Mouse (Mus musculus) retina, adult 2 months (tissue): Measurements from ENCODE around the gene Ercc5.

Source experiments
- DNase-seq: peaks from one replicate; pipeline ENCODE4 v3.0.0-alpha.2; 2012; ENCODE audit warnings: low read depth, low spot score

The Ercc5 gene

DNA sequence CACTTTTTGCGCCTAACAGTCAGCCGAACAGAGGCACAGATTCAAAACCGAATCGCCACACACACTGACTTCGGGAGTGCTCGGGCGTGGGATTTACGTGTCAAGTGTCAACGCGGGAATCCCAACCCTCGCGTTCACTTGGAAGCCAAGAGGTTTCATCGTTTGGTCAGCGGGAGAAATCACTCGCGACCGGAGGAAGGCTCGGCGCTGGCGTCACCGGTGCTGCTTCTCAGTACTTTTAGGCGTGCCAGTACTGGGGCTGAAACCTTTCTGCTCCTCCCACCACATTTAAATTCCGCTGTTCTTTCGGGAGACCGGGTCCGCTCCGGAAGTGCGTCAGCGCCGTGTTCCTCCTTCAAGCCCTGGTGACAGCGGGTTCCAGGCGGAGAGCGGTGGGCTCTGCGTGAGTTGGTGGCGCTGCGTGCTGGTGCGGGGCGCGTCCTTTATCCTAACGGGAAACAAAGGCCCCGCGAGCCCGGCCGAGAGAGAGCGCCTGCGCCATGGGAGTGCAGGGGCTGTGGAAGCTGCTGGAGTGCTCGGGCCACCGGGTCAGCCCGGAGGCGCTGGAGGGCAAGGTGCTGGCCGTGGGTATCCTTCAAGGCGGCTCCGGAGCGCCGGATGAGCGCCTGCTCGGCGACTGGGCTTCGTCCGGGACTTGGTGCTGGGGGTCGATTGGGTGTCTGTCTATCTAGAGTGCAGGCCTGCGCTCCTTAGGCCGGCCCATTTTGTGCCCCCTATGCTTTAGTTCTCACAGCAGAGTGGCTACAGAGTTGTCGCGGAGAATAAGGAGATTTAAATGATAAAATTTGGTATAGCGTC, at the start of gene Ercc5:
Gene Ercc5 (plus strand): TSS at position 182 of the 819 bp plus-strand sequence.
- DNase-seq: peak; percentile 68

DNA sequence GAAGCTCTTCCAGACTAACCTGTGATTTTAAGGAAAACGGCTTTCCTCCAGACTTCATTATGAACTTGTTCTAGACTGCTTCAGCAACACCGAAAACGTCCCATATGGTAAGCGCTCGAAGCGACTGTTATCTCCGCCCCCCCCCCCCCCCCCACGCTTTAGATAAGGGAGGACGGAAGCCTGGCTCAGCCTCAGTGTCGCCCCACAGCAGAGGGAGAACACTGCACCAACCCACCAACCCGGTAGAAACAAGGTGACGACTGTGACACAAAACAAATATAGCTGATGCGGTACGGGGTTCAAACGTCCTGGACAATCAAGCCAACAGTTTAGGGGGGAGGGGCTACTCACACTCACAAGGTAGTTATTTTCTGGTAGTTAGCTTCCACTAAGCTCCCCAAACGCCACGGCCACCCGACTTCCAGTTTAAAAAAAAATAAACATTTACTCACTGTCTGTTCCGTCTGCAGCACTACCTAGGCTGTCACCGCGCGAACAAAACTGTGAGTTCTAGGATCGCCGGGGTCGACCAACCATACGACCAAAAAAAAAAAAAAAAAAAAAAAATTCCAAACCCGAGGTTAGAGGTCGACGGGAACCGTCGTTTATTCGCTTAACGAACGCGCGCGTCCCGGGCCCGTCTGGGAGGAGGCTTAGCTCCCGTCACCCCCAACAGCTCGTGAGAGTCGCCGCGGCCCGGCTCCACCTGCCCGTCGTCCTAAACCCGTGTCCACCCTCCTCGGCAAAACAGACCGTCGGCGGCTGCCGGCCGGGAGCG, 45.9 kb upstream of the Ercc5 start:
- DNase-seq: no peak

DNA sequence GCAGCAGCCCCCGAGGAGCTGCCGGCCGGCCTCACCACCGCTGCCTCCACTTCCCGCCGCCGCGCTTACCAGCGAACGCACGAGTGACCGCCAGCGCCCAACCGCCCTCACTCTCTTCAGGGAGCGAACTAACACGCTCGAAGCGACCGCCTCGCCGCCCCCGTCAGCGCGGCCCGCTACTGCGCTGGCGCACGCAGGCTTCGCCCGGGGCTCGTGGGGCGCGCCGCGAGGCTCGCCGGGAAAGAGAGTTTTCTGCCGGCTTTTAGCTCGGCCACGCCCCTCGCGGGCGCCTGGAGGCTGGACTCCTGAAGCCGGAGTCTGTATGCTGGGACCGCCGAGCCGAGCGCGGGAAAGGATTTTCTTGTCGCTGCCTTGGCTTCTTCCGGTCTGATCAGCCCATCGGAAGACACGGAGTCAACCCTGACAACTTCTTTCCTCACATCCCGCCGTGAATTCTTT, 45.3 kb upstream of the Ercc5 start, which contains the start of gene Tex30:
Gene Tex30 (minus strand): TSS at position 183 of the 459 bp plus-strand sequence.
- peak; percentile 85 for DNase-seq

DNA sequence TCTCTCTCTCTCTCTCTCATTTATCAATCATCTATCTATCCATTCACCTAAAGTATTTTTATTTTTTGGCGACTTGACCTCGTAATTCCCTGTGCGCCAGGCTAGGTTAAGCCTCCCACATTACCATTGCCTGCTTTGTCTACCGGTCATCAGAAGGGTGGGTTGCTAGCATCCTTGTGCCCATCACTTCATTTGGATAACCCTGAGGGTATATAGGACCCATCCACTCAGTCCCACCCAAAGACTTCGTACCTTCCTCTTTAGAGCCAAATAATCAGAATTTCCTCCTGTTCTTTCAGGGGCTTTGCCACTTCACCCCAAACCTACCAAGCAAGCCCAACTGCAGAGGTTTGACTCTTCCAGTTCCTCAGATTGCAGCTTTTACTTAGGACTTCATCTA, 44.6 kb upstream of the Ercc5 start:
- DNase-seq: no peak

DNA sequence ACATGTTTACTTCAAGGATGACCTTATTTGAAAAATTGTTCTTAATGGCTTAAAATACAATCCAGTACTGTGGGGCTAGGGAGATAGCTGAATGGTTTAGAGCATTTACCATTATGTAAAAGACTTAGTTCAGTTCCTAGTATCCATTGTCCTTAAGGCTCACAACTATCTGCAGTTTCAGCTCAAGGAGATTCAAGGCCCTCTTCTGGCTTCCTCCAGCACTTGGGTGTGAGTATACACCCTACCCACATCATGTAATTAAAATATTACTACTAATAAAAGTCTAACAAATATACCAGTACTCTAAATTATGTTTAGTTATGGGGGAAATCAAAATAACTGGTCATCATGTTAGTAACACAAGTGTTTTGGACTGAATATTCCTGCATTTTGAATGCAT, 30.0 kb upstream of the Ercc5 start:
- DNase-seq: no peak

DNA sequence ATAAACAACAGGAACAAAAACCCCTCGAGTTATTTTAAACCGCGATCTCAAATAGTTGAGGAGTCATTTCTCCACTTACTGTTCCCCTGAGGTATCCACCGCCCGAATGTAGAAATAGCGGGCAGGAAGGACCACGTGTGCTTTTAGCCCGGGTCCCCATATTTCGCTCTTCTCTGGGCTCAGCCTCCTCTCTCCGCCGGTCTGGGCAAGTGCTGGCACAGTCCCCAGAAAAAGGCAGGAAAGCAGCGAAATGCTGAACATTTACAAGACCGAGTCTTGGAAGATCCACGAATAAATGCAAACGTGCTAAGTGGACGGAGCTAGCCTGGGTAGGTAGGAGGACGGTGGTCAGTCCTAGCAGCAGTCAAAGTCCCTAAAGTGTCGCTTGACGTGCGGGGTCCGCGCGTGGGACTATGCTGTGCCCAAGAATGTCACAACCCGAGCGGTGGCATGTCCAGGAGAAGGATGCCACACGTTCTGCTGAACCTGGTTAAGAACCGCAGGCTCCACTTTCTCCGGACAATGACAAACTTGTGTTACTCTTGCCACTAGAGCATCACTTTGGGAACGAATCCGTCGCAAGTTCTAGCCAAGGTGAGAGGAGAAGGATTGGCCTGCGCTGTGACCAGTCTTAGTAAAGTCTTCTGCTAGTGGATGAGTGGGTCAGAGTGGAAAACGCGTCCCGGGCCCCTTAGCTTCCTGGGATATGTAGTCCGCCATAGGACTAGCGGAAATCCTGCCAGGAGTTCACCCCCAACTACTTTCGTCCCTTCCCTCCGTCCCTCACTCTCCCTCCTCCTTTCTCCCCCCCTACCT, 29.1 kb upstream of the Ercc5 start, which contains the start of the genes Kdelc1 and Bivm:
Gene Kdelc1 (minus strand): TSS at position 570 of the 816 bp plus-strand sequence.
Gene Bivm (plus strand): TSS at position 719 of the 816 bp plus-strand sequence.
- DNase-seq: peak; percentile 81

DNA sequence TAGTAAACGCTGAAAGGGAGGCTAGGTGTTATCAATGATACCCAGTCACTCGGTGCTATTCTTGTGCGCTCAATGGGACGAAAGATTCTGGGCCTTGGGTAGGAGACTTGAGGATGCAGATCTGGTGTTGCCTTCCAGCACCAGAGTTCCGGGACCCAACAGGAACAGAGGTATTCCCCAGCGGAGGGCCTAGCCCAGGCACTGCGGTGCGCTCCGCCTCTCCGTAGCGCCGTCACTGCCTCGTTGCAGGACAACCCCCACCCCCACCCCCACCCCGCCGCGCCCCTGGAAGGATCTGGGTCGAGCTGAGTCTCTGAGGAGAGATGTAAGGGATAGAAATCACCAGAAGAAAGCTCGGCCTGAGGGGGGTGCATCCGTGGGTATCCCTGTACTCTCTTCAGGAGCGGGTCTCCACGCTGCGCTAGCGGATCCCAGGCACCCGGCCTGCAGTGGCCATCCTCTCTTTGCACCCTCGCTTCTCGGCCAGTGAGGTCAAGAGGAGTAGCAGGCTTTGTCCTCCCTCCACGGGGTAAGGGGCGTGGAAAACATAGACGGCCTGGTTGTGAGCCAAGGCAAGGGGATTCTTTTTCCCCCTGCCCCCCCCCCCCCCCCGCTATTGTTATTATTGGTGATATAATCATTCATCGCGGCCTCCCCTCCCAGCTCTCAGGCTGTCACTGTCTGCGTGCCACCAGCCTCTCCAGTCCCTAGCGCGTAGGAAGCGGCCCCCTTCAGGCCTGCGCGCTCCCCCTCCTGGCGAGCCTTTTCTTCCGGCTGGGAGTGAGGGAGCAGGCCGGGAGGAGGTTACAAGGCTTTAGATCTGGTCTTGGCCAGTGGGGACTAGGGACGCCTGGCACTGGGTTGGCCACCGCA, 28.1 kb upstream of the Ercc5 start:
- DNase-seq: peak; percentile 63

DNA sequence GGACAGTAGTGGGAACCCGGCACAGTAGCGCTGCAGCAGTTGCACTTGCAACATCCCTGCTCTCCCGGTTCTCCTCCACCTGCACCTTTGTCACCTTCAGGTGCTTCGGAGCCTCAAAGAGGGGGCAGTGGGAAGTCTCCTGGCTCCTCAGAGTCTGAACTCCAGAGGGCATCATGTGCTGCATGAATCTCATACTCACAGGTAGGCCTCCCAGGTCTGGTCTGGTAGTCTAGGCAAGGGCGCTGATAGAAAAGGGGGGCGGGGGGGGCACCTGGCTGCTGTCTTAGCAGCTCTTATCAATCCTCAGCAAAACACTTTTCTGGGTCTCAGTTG, 27.5 kb upstream of the Ercc5 start:
- no peak for DNase-seq

DNA sequence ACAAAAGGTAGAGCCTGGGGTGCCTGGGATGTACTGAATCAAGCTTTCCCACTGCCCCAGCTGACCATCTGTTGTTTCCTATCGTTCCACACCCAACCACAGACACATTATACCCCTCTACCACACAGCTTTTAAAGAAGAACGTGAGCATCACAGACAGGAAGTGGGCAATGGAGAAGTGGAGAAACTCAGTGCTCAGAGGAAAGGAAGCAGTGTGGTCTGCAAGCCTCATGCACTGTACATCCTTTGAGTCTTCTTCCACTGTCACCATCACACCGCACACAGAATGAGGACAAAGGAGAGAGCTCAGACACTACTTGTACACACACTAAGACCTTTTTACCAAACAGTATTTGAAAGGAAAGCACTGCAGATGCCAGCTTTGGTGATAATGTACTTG, 25.3 kb upstream of the Ercc5 start:
- DNase-seq: no peak

DNA sequence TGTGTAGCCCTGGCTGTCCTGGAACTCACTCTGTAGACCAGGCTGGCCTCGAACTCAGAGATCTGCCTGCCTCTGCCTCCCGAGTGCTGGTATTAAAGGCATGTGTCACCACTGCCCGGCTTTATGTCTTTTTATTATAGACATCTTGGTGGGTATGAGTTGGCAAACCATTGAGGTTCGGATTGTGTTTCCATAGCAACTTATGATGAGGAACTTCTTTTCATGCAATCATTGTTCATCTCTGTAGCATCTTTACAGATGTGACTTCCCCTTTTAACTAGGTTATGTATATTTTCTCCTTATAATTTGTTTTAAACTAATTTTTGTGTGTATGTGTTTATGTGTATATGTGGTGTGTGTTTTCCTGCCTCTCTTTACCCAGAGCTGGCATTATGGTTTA, 22.0 kb upstream of the Ercc5 start:
- no peak for DNase-seq

DNA sequence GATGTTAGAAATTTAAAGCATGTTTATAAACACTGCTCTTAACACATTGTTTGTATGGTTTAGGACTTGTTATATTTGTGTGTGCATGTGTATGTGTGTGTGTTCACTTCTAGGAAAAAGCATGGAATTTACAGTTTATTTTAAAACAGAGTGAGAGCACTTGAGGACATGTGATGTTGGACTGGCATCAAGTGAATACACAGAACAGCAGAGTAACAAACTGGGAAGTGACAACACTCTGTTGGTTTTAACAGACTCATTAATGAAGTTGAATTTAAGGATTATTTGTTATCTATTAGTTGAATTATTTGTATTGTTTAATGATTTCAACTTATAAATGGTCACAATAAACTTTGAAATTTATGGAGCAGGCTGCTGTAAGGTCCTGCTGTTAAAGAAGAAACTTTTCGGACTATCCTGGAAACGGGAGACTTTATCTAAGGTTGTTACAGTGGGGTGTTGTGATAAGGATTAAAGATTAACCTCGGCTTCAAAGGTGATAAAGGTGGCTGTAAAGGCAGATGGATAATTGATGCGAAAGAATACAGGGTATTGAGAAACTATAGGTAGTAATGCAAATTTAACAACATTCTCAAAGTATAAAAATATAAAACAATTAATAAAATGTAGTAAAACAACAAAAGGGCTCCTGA, 17.5 kb upstream of the Ercc5 start:
- DNase-seq: no peak

DNA sequence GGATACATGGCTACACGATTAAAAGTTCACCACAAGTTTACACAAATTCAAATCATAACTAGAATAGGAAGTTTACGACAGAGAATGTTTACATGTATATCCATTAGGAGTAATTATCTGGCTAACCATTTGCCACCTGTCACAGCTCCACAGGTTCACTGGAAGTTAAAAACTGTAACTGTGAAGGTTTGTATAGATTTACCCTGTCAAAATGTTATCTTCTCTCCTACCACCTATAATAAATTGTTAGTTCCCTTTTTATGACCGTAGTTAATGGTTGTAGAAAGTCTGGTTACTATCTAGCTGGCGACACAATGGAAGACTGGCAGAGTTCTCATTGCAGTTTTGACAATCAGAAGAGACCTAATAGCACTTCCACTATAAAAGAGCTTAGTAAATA, 7.3 kb upstream of the Ercc5 start:
- DNase-seq: no peak

DNA sequence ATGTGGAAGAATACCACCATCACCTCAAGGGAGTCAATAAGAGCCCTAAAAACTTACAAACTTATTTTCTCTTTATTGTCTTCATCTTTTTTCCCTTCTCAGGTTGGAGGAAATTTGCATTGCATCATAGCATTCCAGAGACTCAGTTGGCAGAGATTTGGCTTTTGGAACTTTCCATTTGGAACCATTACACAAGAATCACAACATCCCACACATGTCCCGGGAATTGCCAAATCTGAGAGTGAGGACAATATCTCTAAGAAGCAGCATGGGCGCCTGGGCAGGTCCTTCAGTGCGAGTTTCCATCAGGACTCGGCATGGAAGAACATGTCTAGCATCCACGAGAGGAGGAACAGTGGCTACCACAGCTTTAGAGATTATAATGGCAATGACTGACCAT, 4.8 kb upstream of the Ercc5 start:
- no peak for DNase-seq

DNA sequence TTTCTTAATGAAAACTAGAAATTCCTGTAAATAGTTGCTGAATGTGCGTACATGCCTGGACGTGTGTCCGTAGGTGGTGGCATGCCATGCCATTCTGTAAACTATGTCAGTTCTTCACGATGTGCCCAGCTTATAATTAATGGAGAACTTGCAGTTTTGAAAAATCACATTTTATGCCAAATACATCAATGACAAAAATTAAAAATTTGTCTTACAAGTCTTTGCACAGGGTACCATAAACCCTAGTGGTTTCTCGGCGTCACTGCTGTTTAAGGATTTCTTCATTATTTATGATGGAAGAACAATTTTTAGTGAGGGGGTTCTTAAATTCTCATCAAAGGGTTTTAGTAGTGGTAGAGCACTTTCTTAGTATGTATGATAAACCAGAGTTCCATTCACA, 1.2 kb downstream of the Ercc5 start:
- DNase-seq: no peak

DNA sequence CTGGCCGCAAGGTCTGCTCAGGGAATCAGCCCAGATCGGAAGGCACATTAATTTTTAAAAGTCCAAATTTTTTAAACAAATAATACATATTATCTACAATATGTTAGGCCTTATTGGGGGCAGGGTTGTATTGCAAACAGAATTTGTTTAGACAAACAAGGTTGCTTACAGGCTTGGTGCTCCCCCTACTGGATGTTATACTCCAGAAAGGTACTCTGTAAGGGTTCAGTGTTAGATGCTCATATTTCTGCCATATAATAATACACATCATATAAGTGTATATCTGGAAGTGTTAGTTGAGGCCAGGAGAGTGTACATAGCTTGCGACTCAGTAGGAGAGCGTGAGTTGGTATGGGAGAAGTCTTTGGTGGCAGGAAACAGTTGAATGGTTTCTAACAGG, 7.7 kb downstream of the Ercc5 start:
- no peak for DNase-seq

DNA sequence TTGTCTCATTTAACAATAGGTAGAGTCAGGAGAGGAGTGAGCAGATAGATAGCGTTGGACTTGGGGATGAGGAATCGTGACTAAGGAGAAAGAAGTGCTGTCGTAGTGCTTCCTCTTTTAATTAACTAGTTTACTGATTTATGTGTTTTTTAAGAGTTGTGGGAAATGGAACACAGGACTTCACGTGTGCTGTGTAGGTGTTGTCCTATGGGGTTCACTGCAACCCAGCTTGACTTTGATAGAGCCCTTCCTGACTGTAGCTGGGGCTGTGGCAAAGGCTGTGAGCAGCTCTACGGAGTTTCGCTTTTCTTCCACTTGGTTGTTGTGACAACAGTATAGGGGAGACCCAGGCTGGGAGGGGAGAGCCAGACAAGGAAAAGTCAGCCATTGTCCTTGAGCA, 10.8 kb downstream of the Ercc5 start:
- DNase-seq: no peak

DNA sequence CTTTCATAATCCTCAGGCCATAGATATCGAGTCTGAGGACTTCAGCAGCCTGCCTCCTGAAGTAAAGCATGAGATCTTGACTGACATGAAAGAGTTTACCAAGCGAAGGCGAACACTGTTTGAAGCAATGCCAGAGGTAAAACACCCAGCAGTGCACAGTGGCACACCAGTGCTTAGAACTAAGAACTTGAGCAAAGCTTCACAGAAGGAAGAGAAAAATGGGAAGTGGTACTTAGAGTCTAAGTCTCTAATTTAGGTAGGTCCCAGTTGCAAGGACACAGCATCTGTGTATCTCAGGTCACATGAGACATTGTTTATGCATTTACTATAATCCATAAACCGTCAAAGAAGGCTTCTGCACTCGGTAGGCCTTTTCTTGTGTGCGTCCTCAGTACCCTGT, 14.3 kb downstream of the Ercc5 start:
- DNase-seq: no peak

DNA sequence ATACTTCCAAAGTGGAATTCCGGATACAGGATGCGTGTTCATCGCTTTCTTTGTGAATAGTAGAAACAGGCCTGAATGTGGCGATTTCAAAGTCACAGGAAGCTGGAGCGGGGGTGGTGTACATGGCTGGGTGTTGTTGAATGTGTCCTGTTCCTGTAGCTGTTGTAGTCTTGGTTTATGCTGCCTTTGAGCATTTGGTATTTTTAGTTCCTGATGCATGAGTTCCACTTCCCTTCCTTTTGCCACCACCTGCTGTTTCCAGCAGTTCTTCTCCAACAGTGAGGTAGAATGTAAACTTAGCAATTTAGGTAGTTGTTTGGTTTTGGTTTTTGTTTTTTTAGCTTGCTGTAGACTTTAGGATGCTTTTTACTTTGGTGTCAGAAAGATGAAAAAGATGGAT, 14.8 kb downstream of the Ercc5 start:
- DNase-seq: no peak

DNA sequence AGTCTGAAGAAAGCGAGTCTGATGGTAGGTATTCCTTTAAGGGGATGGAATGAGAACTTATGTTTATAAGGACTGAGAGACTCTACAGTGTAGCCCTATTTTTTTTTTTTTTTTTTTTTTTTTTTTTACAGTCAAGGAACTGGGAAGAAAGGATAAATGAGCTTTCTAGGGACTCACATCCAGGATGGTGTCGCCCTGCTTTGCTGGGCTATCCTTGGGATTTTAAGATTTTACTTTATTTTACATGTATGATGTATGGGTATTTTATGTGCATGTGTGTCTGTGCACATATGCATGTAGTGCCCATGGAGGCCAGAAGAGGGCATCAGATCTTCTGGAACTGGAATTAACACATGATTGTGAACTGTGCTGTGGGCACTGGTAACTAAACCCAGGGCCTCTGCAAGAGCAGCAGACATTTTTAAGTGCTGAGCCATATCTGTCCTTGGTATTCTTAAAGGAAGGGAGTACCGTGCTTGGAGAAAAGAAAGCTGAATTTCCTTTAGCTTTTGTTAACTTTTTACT, 20.4 kb downstream of the Ercc5 start:
- no peak for DNase-seq

DNA sequence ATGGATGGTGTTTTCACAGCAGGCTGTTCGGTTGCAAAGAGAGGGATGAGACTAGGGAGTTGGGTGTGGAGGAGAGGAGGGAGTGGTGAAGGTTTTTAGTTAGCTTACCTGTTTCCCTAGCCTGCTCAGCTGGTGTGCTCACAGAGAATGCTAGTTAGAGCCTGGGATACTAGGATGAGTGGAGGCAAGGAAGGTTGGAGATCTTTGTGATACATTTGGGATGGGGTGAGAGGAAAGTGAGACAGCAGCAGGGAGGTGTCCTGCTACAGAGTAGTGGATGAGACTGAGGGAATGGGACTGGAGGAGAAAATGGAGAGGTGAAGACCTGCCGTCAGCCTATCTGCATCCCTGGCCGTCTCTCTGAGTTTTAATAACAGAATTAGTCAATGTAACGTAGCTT, 25.1 kb downstream of the Ercc5 start:
- DNase-seq: no peak
